Mouse (Mus musculus) E14TG2a.4 (cell line): ENCODE data around the gene Ddit4.

Source experiments
- CTCF ChIP-seq: conservative IDR thresholded peaks from 2 replicates; pipeline ENCODE4 v1.5.1; 2014; ENCODE audit warnings: low read length
- NANOG ChIP-seq: IDR thresholded peaks from 2 replicates; pipeline ENCODE4 v1.6.1; 2014; ENCODE audit warnings: borderline replicate concordance, low read length, mixed read lengths
- POU5F1 ChIP-seq: IDR thresholded peaks from 2 replicates; pipeline ENCODE4 v1.6.1; 2014; ENCODE audit warnings: low read length, borderline replicate concordance

DNA sequence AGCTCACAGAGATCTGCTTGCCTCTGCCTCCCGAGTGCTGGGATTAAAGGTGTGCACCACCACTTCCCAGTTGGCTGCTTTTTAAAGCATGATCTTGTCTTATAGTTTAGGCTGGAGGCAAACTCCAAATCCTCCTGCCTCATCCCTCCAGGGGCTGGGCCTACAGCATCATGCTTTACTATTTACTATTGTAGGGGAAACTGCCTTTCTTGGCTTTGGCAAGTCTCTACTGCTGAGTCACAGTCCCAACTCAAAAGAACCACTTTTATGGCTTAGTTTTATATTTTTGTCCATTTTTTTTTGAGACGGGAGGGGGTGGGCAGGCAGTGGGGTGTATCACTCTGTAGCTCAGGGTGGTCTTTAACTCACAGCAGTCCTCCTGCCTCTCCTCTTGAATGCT, 28.1 kb downstream of the Ddit4 start:
- no peak for TF ChIP-seq CTCF
- no peak for TF ChIP-seq POU5F1
- no peak for TF ChIP-seq NANOG
